Mouse (Mus musculus): ENCODE measurements around the gene Slc27a3.

GRCm38 (mm10) chr3:90361476-90361875 is 28.3 kb downstream of the Slc27a3 start:
- TF ChIP-seq POLR2A (IDR thresholded peaks at IDR 0.05; ENCODE audit: extremely low read depth, insufficient read depth, low read length) (no peak), CTCF (IDR thresholded peaks at IDR 0.05; ENCODE audit: extremely low read depth, insufficient read depth, low read length) (no peak)

Measured in cortical plate, adult 2 months (tissue).